Mouse (Mus musculus): ENCODE data around the gene Mrnip. TPM values are rescaled to one million over a fixed set of nuclear protein-coding genes. Genes with fewer than 3 reads are reported as not detected.

Mrnip gene
- polyA plus RNA-seq (2015; fragmentation: Nextera tagmentation; extraction: Ambion mirVana), result 8.1 and 10.1 TPM in 2 replicates

DNA sequence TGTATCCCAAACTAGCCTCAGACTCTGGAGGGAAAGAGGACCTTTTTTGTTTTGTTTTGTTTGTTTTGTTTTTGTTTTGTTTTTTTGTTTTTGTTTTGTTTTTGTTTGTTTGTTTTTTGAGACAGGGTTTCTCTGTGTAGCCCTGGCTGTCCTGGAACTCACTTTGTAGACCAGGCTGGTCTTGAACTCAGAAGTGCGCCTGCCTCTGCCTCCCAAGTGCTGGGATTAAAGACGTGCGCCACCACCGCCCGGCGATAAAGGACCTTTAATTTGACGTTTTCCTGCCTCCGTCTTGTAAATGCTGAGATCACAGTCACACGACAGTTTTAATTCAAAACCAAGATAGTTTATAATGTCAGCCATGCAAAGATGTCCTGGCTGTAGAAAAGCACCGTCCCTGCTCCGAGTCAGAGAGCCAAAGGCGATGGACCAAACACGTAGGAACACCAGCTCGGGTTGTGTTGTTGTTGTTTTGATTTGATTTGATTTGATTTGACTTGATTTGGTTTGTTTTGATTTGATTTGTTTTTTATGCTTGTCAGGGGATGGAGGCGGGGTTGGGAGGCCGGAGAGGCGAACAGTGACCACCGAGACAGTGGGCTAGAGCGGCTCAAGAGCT, at the start of gene Mrnip:
Gene Mrnip (plus strand): TSS at position 334 of the 619 bp plus-strand sequence.

DNA sequence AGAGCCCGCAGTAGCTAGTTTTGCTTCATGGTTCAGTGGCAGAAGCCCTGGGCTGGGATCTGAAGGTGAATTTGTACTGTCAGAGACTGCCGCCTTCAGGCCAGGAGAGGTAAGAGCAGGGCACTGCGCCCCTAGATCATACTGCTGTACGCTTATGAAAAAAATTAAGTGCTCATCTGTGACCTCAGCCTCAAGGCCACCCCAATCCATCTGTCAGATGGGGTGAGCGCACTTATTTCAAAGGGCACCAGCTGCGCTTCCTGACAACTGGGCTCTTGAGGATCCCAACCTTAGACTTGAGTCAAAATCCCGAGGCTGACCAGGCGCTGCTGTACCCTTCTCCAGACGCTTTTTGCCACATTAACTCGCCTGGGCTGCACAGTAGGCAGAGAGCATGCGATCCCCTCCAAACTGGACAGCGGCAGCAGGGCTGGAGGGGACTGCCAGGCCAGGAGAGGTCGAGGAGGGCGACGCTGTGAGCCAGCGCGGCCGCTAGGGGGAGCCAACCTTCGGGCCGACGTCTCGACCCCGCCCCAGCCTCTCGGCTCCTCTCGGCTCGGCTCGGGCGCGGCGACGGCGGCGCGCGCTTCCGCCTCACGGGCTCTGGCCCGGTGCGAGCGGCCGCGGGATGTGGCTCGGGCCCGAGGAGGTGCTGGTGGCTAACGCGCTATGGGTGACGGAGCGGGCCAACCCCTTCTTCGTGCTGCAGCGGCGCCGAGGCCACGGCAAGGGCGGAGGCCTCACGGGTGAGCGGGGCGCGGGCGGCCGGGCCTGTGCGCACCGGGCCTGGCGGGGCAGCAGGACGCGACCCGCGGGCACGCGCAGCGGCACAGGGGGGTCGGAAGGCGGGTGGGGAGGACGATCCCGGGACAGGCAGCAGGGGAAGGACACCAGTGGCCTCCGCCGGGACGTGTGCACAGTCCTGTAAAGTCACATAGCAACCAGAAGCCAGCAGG, 43.2 kb upstream of the Mrnip start, which contains the start of gene Tbc1d9b:
Gene Tbc1d9b (plus strand): TSS at position 586 of the 956 bp plus-strand sequence.

DNA sequence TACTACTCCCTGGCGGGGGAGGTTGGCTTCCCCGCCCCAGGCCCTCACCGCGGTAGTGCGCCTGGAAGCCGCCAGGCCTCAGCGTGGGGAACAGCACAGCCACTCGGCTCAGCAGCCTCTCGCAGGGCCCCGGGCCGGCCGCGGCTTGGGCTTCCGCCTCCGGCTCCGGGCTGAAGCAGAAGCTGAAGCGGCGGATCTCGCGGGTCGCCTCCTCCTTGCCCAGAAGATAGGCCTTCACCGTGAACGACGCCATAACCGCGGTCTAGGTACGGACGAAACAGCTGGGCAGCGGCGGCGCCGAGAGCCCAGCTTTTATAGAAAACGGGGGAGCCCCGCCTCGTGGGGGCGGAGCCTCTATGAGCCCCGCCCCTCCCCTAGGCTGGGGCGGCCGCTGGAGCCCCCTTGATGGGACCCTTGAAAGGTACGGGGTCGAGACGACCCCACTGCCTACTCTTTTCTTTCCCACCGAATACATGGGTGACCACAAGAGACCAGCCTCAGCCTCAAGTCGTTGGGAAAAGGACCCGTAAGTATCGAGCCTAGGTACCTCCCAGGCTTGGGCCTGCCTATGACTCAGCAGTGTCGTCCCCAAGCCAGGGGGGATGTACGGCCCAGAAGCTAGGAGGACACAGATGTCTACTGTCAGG, 36.4 kb downstream of the Mrnip start, which contains the start of the genes Sqstm1 and Mgat4b:
Gene Sqstm1 (minus strand): TSS at position 323 of the 647 bp plus-strand sequence.
Gene Mgat4b (plus strand): TSS at position 386 of the 647 bp plus-strand sequence.

DNA sequence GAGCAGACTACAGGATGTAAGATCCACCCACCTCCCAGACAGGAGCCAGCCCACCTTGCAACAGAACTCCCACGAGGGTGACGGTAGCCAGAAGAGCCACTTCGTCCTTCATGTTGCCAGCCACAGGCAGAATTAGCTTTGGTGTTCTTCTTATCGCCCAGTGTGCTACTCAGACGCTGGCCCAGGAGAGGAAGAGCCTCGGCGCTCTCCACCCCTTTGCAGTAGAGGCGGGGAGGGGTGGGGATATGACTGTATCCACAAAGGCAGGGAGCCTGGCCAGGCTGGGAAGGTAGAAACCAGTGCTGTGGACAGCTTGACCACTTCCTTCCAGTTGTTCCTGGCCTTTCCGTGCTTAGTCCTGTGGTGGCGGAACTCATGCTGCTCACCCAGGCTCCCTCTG, 64.1 kb downstream of the Mrnip start, which contains the start of gene Ltc4s:
Gene Ltc4s (minus strand): TSS at position 293 of the 400 bp plus-strand sequence.

Small RNAs within 50 kb of the gene (microRNA-seq; reads per million reads assigned to microRNA genes)
- 0 to 0.21 reads per million in 2 experiments for gene Mir6919

Other genes starting within 250 kb of the Mrnip start
- gene Rnf130, start 149.1 kb upstream of the Mrnip start, polyA plus RNA-seq (2015; fragmentation: Nextera tagmentation; extraction: Ambion mirVana), result 42.7 and 55.2 TPM in 2 replicates
- 15.9 and 17.8 TPM in 2 replicates for gene Tbc1d9b, start 43.0 kb upstream of the Mrnip start, polyA plus RNA-seq (2015; fragmentation: Nextera tagmentation; extraction: Ambion mirVana)
- gene Sqstm1, start 36.4 kb downstream of the Mrnip start, polyA plus RNA-seq (2015; fragmentation: Nextera tagmentation; extraction: Ambion mirVana), result 279 and 303 TPM in 2 replicates
- gene Mgat4b, start 36.4 kb downstream of the Mrnip start, polyA plus RNA-seq (2015; fragmentation: Nextera tagmentation; extraction: Ambion mirVana), result 13.2 and 15.9 TPM in 2 replicates
- gene Ltc4s, start 64.2 kb downstream of the Mrnip start, polyA plus RNA-seq (2015; fragmentation: Nextera tagmentation; extraction: Ambion mirVana), result 4.4 and 26.5 TPM in 2 replicates
- gene Maml1, start 117.9 kb downstream of the Mrnip start, polyA plus RNA-seq (2015; fragmentation: Nextera tagmentation; extraction: Ambion mirVana), result 2.4 and 2.5 TPM in 2 replicates
- gene Canx, start 151.2 kb downstream of the Mrnip start, polyA plus RNA-seq (2015; fragmentation: Nextera tagmentation; extraction: Ambion mirVana), result 95.8 and 106 TPM in 2 replicates
- gene Cby3, start 180.0 kb downstream of the Mrnip start, polyA plus RNA-seq (2015; fragmentation: Nextera tagmentation; extraction: Ambion mirVana), result 0.19 and 0.22 TPM in 2 replicates
- gene Hnrnph1, start 202.5 kb downstream of the Mrnip start, polyA plus RNA-seq (2015; fragmentation: Nextera tagmentation; extraction: Ambion mirVana), result 106 and 116 TPM in 2 replicates

All from skeletal muscle tissue, postnatal 0 days (tissue).